31 mouse cellular contexts compared by ENCODE assay signal in the genomic region with DNA sequence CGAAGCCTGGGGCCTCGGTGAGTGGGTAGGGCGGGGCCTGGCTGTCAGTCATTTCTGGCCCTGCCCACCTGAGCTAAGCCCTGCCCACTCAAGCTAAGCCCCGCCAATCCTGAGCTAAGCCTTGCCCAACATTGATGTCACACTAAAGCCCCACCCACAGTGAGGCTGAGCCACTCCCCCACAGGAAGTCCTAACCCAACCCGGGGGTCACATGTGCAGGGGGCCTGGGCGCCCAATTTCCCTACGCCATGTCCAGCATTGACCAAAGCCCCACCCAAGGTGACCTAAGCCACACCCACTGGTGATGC. TPM values are rescaled to one million over a fixed set of nuclear protein-coding genes. Genes with fewer than 3 reads are reported as not detected.
DNase-seq lines count a peak whose midpoint lies in the region; ATAC-seq and TF ChIP-seq lines count a peak whose summit lies in the region.
"Had no signal": no experiment of that assay in that cellular context is flagged by ENCODE, and none has a peak within 500 bp of the region (broad histone marks: within the 10 kb centered on the region; RNA-seq: fewer than 3 reads in every experiment).

No protein-coding gene starts in this region.

- no peak overlapping the region for H3K4me2 ChIP-seq in hindbrain, embryonic 11.5 days (replicated peaks; ENCODE audit: low read depth, low read length)
- no peak overlapping the region for H3K4me2 ChIP-seq in hindbrain, embryonic 14.5 days (replicated peaks)
- H3K4me2 ChIP-seq: embryonic facial prominence, embryonic 15.5 days; hindbrain, embryonic 15.5 days; lung, embryonic 15.5 days; midbrain, embryonic 11.5 days had no signal

- no peak overlapping the region for H3K9ac ChIP-seq in hindbrain, embryonic 11.5 days (ENCODE audit: low read depth, low read length)
- no peak overlapping the region for H3K9ac ChIP-seq in hindbrain, embryonic 14.5 days
- H3K9ac ChIP-seq: embryonic facial prominence, embryonic 15.5 days; hindbrain, embryonic 15.5 days; liver, embryonic 14.5 days; lung, embryonic 15.5 days had no signal

- WGBS in hindbrain, embryonic 11.5 days, result 96% methylated on average over 7 of the region's 7 CpGs
- WGBS in hindbrain, embryonic 14.5 days, result 99% methylated on average over 7 of the region's 7 CpGs
- WGBS in thymus, adult 2 months, result 97% methylated on average over 7 of the region's 7 CpGs

- 0 out of 2 replicates have a peak, but pooled peaks cover 2% of the 10 kb centered on the region for H3K36me3 ChIP-seq in hindbrain, embryonic 11.5 days (ENCODE audit: control insufficient read depth, insufficient read depth, low read length)
- H3K36me3 ChIP-seq in hindbrain, embryonic 14.5 days (replicated peaks; ENCODE audit: control insufficient read depth, insufficient read depth), result no peaks in the 10 kb centered on the region
- H3K36me3 ChIP-seq in thymus, adult 2 months (ENCODE audit: control insufficient read depth, insufficient read depth, low read length), result no peaks in the 10 kb centered on the region
- H3K36me3 ChIP-seq: hindbrain, embryonic 15.5 days had no signal

- H3K27ac ChIP-seq in hindbrain, embryonic 11.5 days (ENCODE audit: low read depth, low read length), result no peak overlapping the region
- H3K27ac ChIP-seq in hindbrain, embryonic 14.5 days, result no peak overlapping the region
- no peak overlapping the region for H3K27ac ChIP-seq in thymus, adult 2 months (ENCODE audit: control insufficient read depth, insufficient read depth, low read length)
- H3K27ac ChIP-seq: embryonic facial prominence, embryonic 15.5 days; hindbrain, embryonic 15.5 days; liver, embryonic 14.5 days; lung, embryonic 15.5 days; macrophage; stomach, postnatal 0 days had no signal

- peaks cover 17% of the 10 kb centered on the region for H3K9me3 ChIP-seq in hindbrain, embryonic 11.5 days (ENCODE audit: control insufficient read depth, low read length)
- peaks cover 61% of the 10 kb centered on the region for H3K9me3 ChIP-seq in hindbrain, embryonic 14.5 days (ENCODE audit: control insufficient read depth, low read length)

- H3K4me1 ChIP-seq in hindbrain, embryonic 11.5 days (replicated peaks; ENCODE audit: control insufficient read depth, insufficient read depth, low read length), result no peaks in the 10 kb centered on the region
- no peaks in the 10 kb centered on the region for H3K4me1 ChIP-seq in hindbrain, embryonic 14.5 days (replicated peaks; ENCODE audit: control insufficient read depth, insufficient read depth, low read length)
- no peaks in the 10 kb centered on the region; the same call in 1 of the 2 replicates for H3K4me1 ChIP-seq in thymus, adult 2 months (replicated peaks; ENCODE audit: control insufficient read depth, insufficient read depth, low read length)
- H3K4me1 ChIP-seq: lung, embryonic 15.5 days had no signal

- no peak for TF ChIP-seq POLR2A in thymus, adult 2 months (IDR thresholded peaks at IDR 0.05; ENCODE audit: control insufficient read depth, extremely low read depth, insufficient read depth, low read length, poor library complexity)

- peak; percentile 5 for DNase-seq in adrenal gland, postnatal 14 days
- DNase-seq in adrenal gland, adult (ENCODE audit: inconsistent age in 2 of 2, low spot score in 1 of 2), result no peak
- peak; percentile 4 for DNase-seq in hindbrain, embryonic 11.5 days (ENCODE audit: low spot score)
- DNase-seq in hindbrain, embryonic 14.5 days (ENCODE audit: low spot score), result no peak
- peak; percentile 13 for DNase-seq in thymus, postnatal 14 days
- no peak for DNase-seq in thymus, adult 2 months
- DNase-seq in testis, postnatal 14 days (ENCODE audit: low spot score), result peak; percentile 21
- no peak for DNase-seq in c-Kit-positive CD71-positive TER-119-positive erythroid progenitor cells, embryonic 14.5 days (ENCODE audit: low spot score)
- DNase-seq: heart, adult 18-20 months; heart, postnatal 36 days; layer of hippocampus, adult 9-11 months had no signal

- H3K4me3 ChIP-seq in hindbrain, embryonic 11.5 days (ENCODE audit: low read depth, low read length), result no peak overlapping the region
- no peak overlapping the region for H3K4me3 ChIP-seq in hindbrain, embryonic 14.5 days (replicated peaks; ENCODE audit: low read length)
- H3K4me3 ChIP-seq in thymus, adult 2 months (ENCODE audit: control insufficient read depth, insufficient read depth, low read length), result no peak overlapping the region
- H3K4me3 ChIP-seq: embryonic facial prominence, embryonic 15.5 days; hindbrain, embryonic 15.5 days; lung, embryonic 15.5 days had no signal

- no peaks in the 10 kb centered on the region for H3K27me3 ChIP-seq in hindbrain, embryonic 11.5 days (ENCODE audit: control insufficient read depth, insufficient read depth, low read length)
- no peaks in the 10 kb centered on the region for H3K27me3 ChIP-seq in hindbrain, embryonic 14.5 days (ENCODE audit: control insufficient read depth, insufficient read depth, low read length)
- H3K27me3 ChIP-seq in thymus, adult 2 months (ENCODE audit: control insufficient read depth, insufficient read depth, low read length), result no peaks in the 10 kb centered on the region
- H3K27me3 ChIP-seq: CH12.LX; embryonic facial prominence, embryonic 15.5 days; hindbrain, embryonic 15.5 days; lung, embryonic 15.5 days had no signal

- no peak for ATAC-seq in hindbrain, embryonic 11.5 days (ENCODE audit: low FRiP score)
- no peak for ATAC-seq in hindbrain, embryonic 14.5 days (ENCODE audit: low FRiP score)
- ATAC-seq: intestine, embryonic 16.5 days had no signal

- no peak for TF ChIP-seq CTCF in thymus, adult 2 months (IDR thresholded peaks at IDR 0.05; ENCODE audit: borderline replicate concordance, control insufficient read depth, extremely low read depth, insufficient read depth, low read length, poor library complexity)

RNA-seq across cellular contexts. Expression of a gene that starts 5.0 kb away (rescaled TPM):
- 12.0 and 13.9 TPM in 2 replicates for total RNA-seq in adrenal gland, postnatal 14 days (2021)
- 3.0 TPM in 2 replicates for polyA plus RNA-seq in hindbrain, embryonic 11.5 days (2014; fragmentation: Nextera tagmentation; extraction: Ambion mirVana)
- polyA plus RNA-seq in hindbrain, embryonic 14.5 days (2014; fragmentation: Nextera tagmentation; extraction: Ambion mirVana), result 2.2 and 2.7 TPM in 2 replicates
- polyA plus RNA-seq in thymus, adult 2 months (2012; rRNA removed), result 53.9 and 69.0 TPM in 2 replicates

RNA-seq across cellular contexts. Expression of a gene that starts 28.5 kb away (rescaled TPM):
- not detected in 2 replicates for total RNA-seq in adrenal gland, postnatal 14 days (2021)
- not detected in 2 replicates for polyA plus RNA-seq in hindbrain, embryonic 11.5 days (2014; fragmentation: Nextera tagmentation; extraction: Ambion mirVana)
- polyA plus RNA-seq in hindbrain, embryonic 14.5 days (2014; fragmentation: Nextera tagmentation; extraction: Ambion mirVana), result not detected in 2 replicates
- polyA plus RNA-seq in thymus, adult 2 months (2012; rRNA removed), result not detected in 2 replicates
- total RNA-seq: adrenal gland, postnatal 4 days; CH12.LX; gastrocnemius, postnatal 14 days; heart, adult 18-20 months; heart, postnatal 36 days; left cerebral cortex, adult 18-20 months; left cerebral cortex, postnatal 25 days; MEL; monocyte, adult 5-6 weeks; neutrophil, adult 5-6 weeks had no signal
- polyA plus RNA-seq: embryonic facial prominence, embryonic 15.5 days; forebrain, embryonic 16.5 days; heart, embryonic 14.5 days; intestine, embryonic 16.5 days; kidney, embryonic 14.5 days; limb, embryonic 14.5 days; liver, embryonic 14.5 days; lung, embryonic 15.5 days; macrophage; midbrain, embryonic 11.5 days; stomach, postnatal 0 days had no signal

RNA-seq across cellular contexts. Expression of a gene that starts 50.0 kb away (rescaled TPM):
- total RNA-seq in adrenal gland, postnatal 14 days (2021), result not detected in 2 replicates
- polyA plus RNA-seq in hindbrain, embryonic 11.5 days (2014; fragmentation: Nextera tagmentation; extraction: Ambion mirVana), result not detected in 2 replicates
- not detected in 2 replicates for polyA plus RNA-seq in hindbrain, embryonic 14.5 days (2014; fragmentation: Nextera tagmentation; extraction: Ambion mirVana)
- not detected in 2 replicates for polyA plus RNA-seq in thymus, adult 2 months (2012; rRNA removed)
- total RNA-seq: adrenal gland, postnatal 4 days; CH12.LX; gastrocnemius, postnatal 14 days; heart, adult 18-20 months; heart, postnatal 36 days; left cerebral cortex, adult 18-20 months; left cerebral cortex, postnatal 25 days; MEL; monocyte, adult 5-6 weeks; neutrophil, adult 5-6 weeks had no signal
- polyA plus RNA-seq: forebrain, embryonic 16.5 days; heart, embryonic 14.5 days; hindbrain, embryonic 15.5 days; intestine, embryonic 16.5 days; kidney, embryonic 14.5 days; limb, embryonic 14.5 days; liver, embryonic 14.5 days; lung, embryonic 15.5 days; macrophage; midbrain, embryonic 11.5 days; stomach, postnatal 0 days had no signal

Comparison
In these comparisons a context has a peak if more than half of its experiments do, and no peak if none do; other contexts are left out.
1. DNase-seq: peak in adrenal gland, postnatal 14 days (single experiment), hindbrain, embryonic 11.5 days (single experiment), thymus, postnatal 14 days (single experiment) and testis, postnatal 14 days (single experiment); none in adrenal gland, adult (0 of 2), hindbrain, embryonic 14.5 days (single experiment), thymus, adult 2 months (single experiment) and c-Kit-positive CD71-positive TER-119-positive erythroid progenitor cells, embryonic 14.5 days (single experiment).
2. RNA of a gene that starts 5.0 kb away (polyA plus RNA-seq): 53.9 to 69.0 TPM in thymus, adult 2 months; 3.0 TPM in hindbrain, embryonic 11.5 days and 2.2 to 2.7 TPM in hindbrain, embryonic 14.5 days; every median in the first group is over 10 times any median in the second.